Mouse (Mus musculus): ENCODE results near the gene Vwa8. TPM values are rescaled to one million over a fixed set of nuclear protein-coding genes. Genes with fewer than 3 reads are reported as not detected.

Gene Vwa8
- polyA plus RNA-seq, 2 experiments: 6.4 to 8.3 TPM

DNA sequence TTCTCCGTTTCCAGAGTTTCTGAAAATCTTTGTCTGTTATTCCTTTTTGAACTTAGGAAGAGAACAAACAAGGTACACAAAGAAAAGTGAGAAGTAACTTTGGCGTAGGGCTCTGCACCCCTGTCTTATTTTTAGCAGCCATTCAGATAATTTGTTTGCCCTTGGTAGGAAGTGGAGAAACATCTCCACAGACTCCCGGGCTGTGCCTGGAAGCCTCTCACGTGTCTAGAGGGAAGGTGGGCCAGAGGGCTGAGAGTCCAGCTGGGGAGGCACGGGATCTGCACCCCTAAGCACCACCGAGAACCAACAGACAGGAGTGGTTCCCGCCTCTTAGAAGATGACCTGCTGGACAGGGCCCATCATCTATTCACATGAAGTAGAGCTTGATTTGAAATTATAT is 302.9 kb downstream of the Vwa8 start:
- Histone ChIP-seq H3K4me2 (ENCODE audit: low read depth) (no peak overlapping the region), H3K9me3 (ENCODE audit: control insufficient read depth, low read length) (no peaks in the 10 kb centered on the region), H3K27me3 (ENCODE audit: control insufficient read depth, insufficient read depth, low read length) (no peaks in the 10 kb centered on the region), H3K9ac (replicated peaks) (no peak overlapping the region), H3K36me3 (replicated peaks; ENCODE audit: control insufficient read depth, insufficient read depth, low read depth) (no peaks in the 10 kb centered on the region), H3K4me3 (ENCODE audit: insufficient read depth in 1 of 2, low read depth in 2 of 2, low read length in 2 of 2) (no peak overlapping the region), H3K4me1 (replicated peaks; ENCODE audit: control insufficient read depth in 2 of 2, insufficient read depth in 2 of 2, low read length in 1 of 2) (no peaks in the 10 kb centered on the region), H3K27ac (no peak overlapping the region)
- DNase-seq (ENCODE audit: low read depth in 3 of 3, low spot score in 3 of 3) (no peak), ATAC-seq (ENCODE audit: insufficient read depth) (no peak)
- TF ChIP-seq CTCF (IDR thresholded peaks at IDR 0.05; ENCODE audit: low read depth) (no peak), EP300 (IDR thresholded peaks at IDR 0.05; ENCODE audit: low read depth) (no peak)
- WGBS (ENCODE audit: insufficient replicate concordance): 57% methylated on average over 7 of the region's 7 CpGs

- H3K4me1 ChIP-seq (replicated peaks; ENCODE audit: control insufficient read depth in 2 of 2, insufficient read depth in 2 of 2, low read length in 1 of 2): no peaks in the 10 kb centered on the region
- no peaks in the 10 kb centered on the region for H3K27me3 ChIP-seq (ENCODE audit: control insufficient read depth, insufficient read depth, low read length)
- no peak overlapping the region for H3K27ac ChIP-seq
- H3K9ac ChIP-seq (replicated peaks): no peak overlapping the region
- H3K4me2 ChIP-seq (ENCODE audit: low read depth): no peak overlapping the region
- H3K4me3 ChIP-seq (ENCODE audit: insufficient read depth in 1 of 2, low read depth in 2 of 2, low read length in 2 of 2): no peak overlapping the region
- WGBS (ENCODE audit: insufficient replicate concordance): 48% methylated on average over 6 of the region's 6 CpGs
- DNase-seq (ENCODE audit: low read depth in 3 of 3, low spot score in 3 of 3): no peak
- H3K36me3 ChIP-seq (replicated peaks; ENCODE audit: control insufficient read depth, insufficient read depth, low read depth): no peaks in the 10 kb centered on the region
- H3K9me3 ChIP-seq (ENCODE audit: control insufficient read depth, low read length): no peaks in the 10 kb centered on the region
- no peak for TF ChIP-seq EP300 (IDR thresholded peaks at IDR 0.05; ENCODE audit: low read depth)
- no peak for TF ChIP-seq CTCF (IDR thresholded peaks at IDR 0.05; ENCODE audit: low read depth)
- no peak for ATAC-seq (ENCODE audit: insufficient read depth)
Observed at GRCm38 (mm10) chr14:79153896-79154295, 305.0 kb downstream of the Vwa8 start.

- Histone ChIP-seq H3K4me3 (ENCODE audit: insufficient read depth in 1 of 2, low read depth in 2 of 2, low read length in 2 of 2) (no peak overlapping the region), H3K4me2 (ENCODE audit: low read depth) (no peak overlapping the region), H3K36me3 (replicated peaks; ENCODE audit: control insufficient read depth, insufficient read depth, low read depth) (no peaks in the 10 kb centered on the region), H3K9ac (replicated peaks) (no peak overlapping the region), H3K4me1 (replicated peaks; ENCODE audit: control insufficient read depth in 2 of 2, insufficient read depth in 2 of 2, low read length in 1 of 2) (no peaks in the 10 kb centered on the region), H3K9me3 (ENCODE audit: control insufficient read depth, low read length) (no peaks in the 10 kb centered on the region), H3K27me3 (ENCODE audit: control insufficient read depth, insufficient read depth, low read length) (no peaks in the 10 kb centered on the region), H3K27ac (no peak overlapping the region)
- TF ChIP-seq EP300 (IDR thresholded peaks at IDR 0.05; ENCODE audit: low read depth): no peak
- TF ChIP-seq CTCF (IDR thresholded peaks at IDR 0.05; ENCODE audit: low read depth): no peak
- WGBS (ENCODE audit: insufficient replicate concordance): 59% methylated on average over 11 of the region's 11 CpGs
- DNase-seq (ENCODE audit: low read depth in 3 of 3, low spot score in 3 of 3) (no peak), ATAC-seq (ENCODE audit: insufficient read depth) (no peak)
Observed at GRCm38 (mm10) chr14:79154961-79155360, 306.1 kb downstream of the Vwa8 start.

- no peak for TF ChIP-seq EP300 (IDR thresholded peaks at IDR 0.05; ENCODE audit: low read depth)
- TF ChIP-seq CTCF (IDR thresholded peaks at IDR 0.05; ENCODE audit: low read depth): no peak
- Histone ChIP-seq H3K4me2 (ENCODE audit: low read depth) (no peak overlapping the region), H3K27me3 (ENCODE audit: control insufficient read depth, insufficient read depth, low read length) (no peaks in the 10 kb centered on the region), H3K9ac (replicated peaks) (no peak overlapping the region), H3K27ac (no peak overlapping the region), H3K4me1 (replicated peaks; ENCODE audit: control insufficient read depth in 2 of 2, insufficient read depth in 2 of 2, low read length in 1 of 2) (no peaks in the 10 kb centered on the region), H3K9me3 (ENCODE audit: control insufficient read depth, low read length) (no peaks in the 10 kb centered on the region), H3K4me3 (ENCODE audit: insufficient read depth in 1 of 2, low read depth in 2 of 2, low read length in 2 of 2) (no peak overlapping the region), H3K36me3 (replicated peaks; ENCODE audit: control insufficient read depth, insufficient read depth, low read depth) (no peaks in the 10 kb centered on the region)
- DNase-seq (ENCODE audit: low read depth in 3 of 3, low spot score in 3 of 3): no peak
- WGBS (ENCODE audit: insufficient replicate concordance): 53% methylated on average over 10 of the region's 10 CpGs
- ATAC-seq (ENCODE audit: insufficient read depth): no peak
Observed at GRCm38 (mm10) chr14:79156526-79157411, 307.9 kb downstream of the Vwa8 start.

GRCm38 (mm10) chr14:79157451-79158218 is 308.8 kb downstream of the Vwa8 start:
- Histone ChIP-seq H3K9ac (replicated peaks) (no peak overlapping the region), H3K36me3 (replicated peaks; ENCODE audit: control insufficient read depth, insufficient read depth, low read depth) (no peaks in the 10 kb centered on the region), H3K4me2 (ENCODE audit: low read depth) (no peak overlapping the region), H3K4me3 (ENCODE audit: insufficient read depth in 1 of 2, low read depth in 2 of 2, low read length in 2 of 2) (no peak overlapping the region), H3K4me1 (replicated peaks; ENCODE audit: control insufficient read depth in 2 of 2, insufficient read depth in 2 of 2, low read length in 1 of 2) (no peaks in the 10 kb centered on the region), H3K27me3 (ENCODE audit: control insufficient read depth, insufficient read depth, low read length) (no peaks in the 10 kb centered on the region), H3K9me3 (ENCODE audit: control insufficient read depth, low read length) (no peaks in the 10 kb centered on the region), H3K27ac (no peak overlapping the region)
- WGBS (ENCODE audit: insufficient replicate concordance): 60% methylated on average over 15 of the region's 17 CpGs
- ATAC-seq (ENCODE audit: insufficient read depth): no peak
- DNase-seq (ENCODE audit: low read depth in 3 of 3, low spot score in 3 of 3): no peak
- TF ChIP-seq EP300 (IDR thresholded peaks at IDR 0.05; ENCODE audit: low read depth) (no peak), CTCF (IDR thresholded peaks at IDR 0.05; ENCODE audit: low read depth) (no peak)
